27 mouse cellular contexts compared by ENCODE assay signal in the genomic region with DNA sequence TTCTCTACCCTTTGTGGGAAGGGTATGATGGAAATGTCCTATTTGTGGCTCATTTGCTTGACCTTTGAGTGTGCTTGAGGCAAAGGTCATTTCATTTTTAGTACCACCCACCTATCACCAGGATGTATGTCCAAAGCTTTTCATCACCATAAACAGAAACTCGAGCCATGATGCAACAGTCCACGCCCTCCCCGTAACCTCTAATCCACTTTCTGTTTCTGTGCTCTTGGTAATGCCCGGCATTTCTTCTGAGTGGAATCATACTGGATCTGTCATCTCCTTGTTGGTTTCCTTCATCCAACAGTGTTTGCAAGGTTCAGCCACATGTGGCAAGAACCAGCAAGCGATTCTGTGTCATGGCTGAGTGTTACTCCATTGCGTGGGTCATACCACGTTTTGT. TPM values are rescaled to one million over a fixed set of nuclear protein-coding genes. Genes with fewer than 3 reads are reported as not detected.
A peak's percentile ranks its signal among the peaks of the same experiment; 100 is the strongest.
DNase-seq lines count a peak whose midpoint lies in the region; ATAC-seq and TF ChIP-seq lines count a peak whose summit lies in the region.
"Had no signal": no experiment of that assay in that cellular context is flagged by ENCODE, and none has a peak within 500 bp of the region (broad histone marks: within the 10 kb centered on the region; RNA-seq: fewer than 3 reads in every experiment).

No protein-coding gene starts in this region.

- H3K27ac ChIP-seq in liver, embryonic 16.5 days (ENCODE audit: low read length): no peak overlapping the region
- no peak overlapping the region for H3K27ac ChIP-seq in liver, embryonic 11.5 days (ENCODE audit: low read depth, low read length)
- no peak overlapping the region for H3K27ac ChIP-seq in neural tube, embryonic 11.5 days (ENCODE audit: low read depth, low read length)
- H3K27ac ChIP-seq in neural tube, embryonic 15.5 days (replicated peaks): no peak overlapping the region
- no peak overlapping the region for H3K27ac ChIP-seq in intestine, postnatal 0 days (ENCODE audit: low read depth, low read length)
- no peak overlapping the region for H3K27ac ChIP-seq in thymus, adult 2 months (ENCODE audit: control insufficient read depth, insufficient read depth, low read length)
- H3K27ac ChIP-seq: embryonic facial prominence, embryonic 15.5 days; hindbrain, embryonic 12.5 days; limb, embryonic 10.5 days; liver, embryonic 14.5 days; midbrain, embryonic 15.5 days had no signal

- H3K4me3 ChIP-seq in liver, embryonic 16.5 days (ENCODE audit: low read depth, low read length): no peak overlapping the region
- no peak overlapping the region for H3K4me3 ChIP-seq in liver, embryonic 11.5 days (ENCODE audit: low read depth, low read length)
- H3K4me3 ChIP-seq in neural tube, embryonic 11.5 days (ENCODE audit: low read depth, low read length): no peak overlapping the region
- no peak overlapping the region for H3K4me3 ChIP-seq in neural tube, embryonic 15.5 days (replicated peaks)
- H3K4me3 ChIP-seq in intestine, postnatal 0 days (ENCODE audit: low read depth, low read length): no peak overlapping the region
- H3K4me3 ChIP-seq in thymus, adult 2 months (ENCODE audit: control insufficient read depth, insufficient read depth, low read length): no peak overlapping the region
- H3K4me3 ChIP-seq: embryonic facial prominence, embryonic 15.5 days; hindbrain, embryonic 12.5 days; limb, embryonic 10.5 days; megakaryocyte, embryonic 14.5 days; midbrain, embryonic 15.5 days had no signal

- DNase-seq in liver, embryonic 11.5 days (ENCODE audit: low spot score): no peak
- peak; percentile 5 for DNase-seq in neural tube, embryonic 11.5 days (ENCODE audit: low spot score)
- DNase-seq in thymus, postnatal 14 days: no peak
- DNase-seq in thymus, adult 2 months: no peak
- DNase-seq in right cerebral cortex, postnatal 25 days: no peak
- DNase-seq: adrenal gland, postnatal 25 days; cerebellum, adult 11 months; cerebellum, postnatal 14 days; gastrocnemius, postnatal 36 days; heart, postnatal 10 days; kidney, postnatal 4 days; layer of hippocampus, adult 9-11 months; spleen, adult 18-20 months had no signal

- TF ChIP-seq POLR2A in thymus, adult 2 months (IDR thresholded peaks at IDR 0.05; ENCODE audit: control insufficient read depth, extremely low read depth, insufficient read depth, low read length, poor library complexity): no peak

- WGBS in liver, embryonic 16.5 days (ENCODE audit: insufficient replicate concordance): 65% methylated on average over 7 of the region's 7 CpGs
- 81% methylated on average over 7 of the region's 7 CpGs for WGBS in liver, embryonic 11.5 days
- WGBS in neural tube, embryonic 11.5 days: 84% methylated on average over 7 of the region's 7 CpGs
- 95% methylated on average over 7 of the region's 7 CpGs for WGBS in neural tube, embryonic 15.5 days
- 51% methylated on average over 7 of the region's 7 CpGs for whole genome bisulfite sequencing in intestine, postnatal 0 days
- 90% methylated on average over 7 of the region's 7 CpGs for WGBS in thymus, adult 2 months

- H3K27me3 ChIP-seq in liver, embryonic 16.5 days (ENCODE audit: control insufficient read depth, insufficient read depth, low read depth, low read length): no peaks in the 10 kb centered on the region
- no peaks in the 10 kb centered on the region for H3K27me3 ChIP-seq in liver, embryonic 11.5 days (replicated peaks; ENCODE audit: control insufficient read depth, insufficient read depth, low read length)
- H3K27me3 ChIP-seq in neural tube, embryonic 11.5 days (ENCODE audit: control insufficient read depth, insufficient read depth, low read length): no peaks in the 10 kb centered on the region
- no peaks in the 10 kb centered on the region for H3K27me3 ChIP-seq in neural tube, embryonic 15.5 days (replicated peaks)
- H3K27me3 ChIP-seq in intestine, postnatal 0 days (replicated peaks; ENCODE audit: control insufficient read depth, insufficient read depth, low read length): no peaks in the 10 kb centered on the region
- no peaks in the 10 kb centered on the region for H3K27me3 ChIP-seq in thymus, adult 2 months (ENCODE audit: control insufficient read depth, insufficient read depth, low read length)
- H3K27me3 ChIP-seq: embryonic facial prominence, embryonic 15.5 days; hindbrain, embryonic 12.5 days; midbrain, embryonic 15.5 days; Patski had no signal

- no peak overlapping the region for H3K9ac ChIP-seq in liver, embryonic 16.5 days (ENCODE audit: low read depth, low read length)
- no peak overlapping the region for H3K9ac ChIP-seq in liver, embryonic 11.5 days (ENCODE audit: low read depth, low read length)
- no peak overlapping the region for H3K9ac ChIP-seq in neural tube, embryonic 11.5 days (ENCODE audit: low read length)
- no peak overlapping the region for H3K9ac ChIP-seq in neural tube, embryonic 15.5 days (replicated peaks)
- no peak overlapping the region for H3K9ac ChIP-seq in intestine, postnatal 0 days (ENCODE audit: low read depth, low read length)
- H3K9ac ChIP-seq: embryonic facial prominence, embryonic 15.5 days; hindbrain, embryonic 12.5 days; liver, embryonic 14.5 days; midbrain, embryonic 15.5 days had no signal

- H3K9me3 ChIP-seq in liver, embryonic 16.5 days (replicated peaks; ENCODE audit: control insufficient read depth, low read length): no peaks in the 10 kb centered on the region
- H3K9me3 ChIP-seq in liver, embryonic 11.5 days (ENCODE audit: control insufficient read depth, low read length): no peaks in the 10 kb centered on the region
- no peaks in the 10 kb centered on the region for H3K9me3 ChIP-seq in neural tube, embryonic 11.5 days (ENCODE audit: control insufficient read depth, low read length)
- H3K9me3 ChIP-seq in neural tube, embryonic 15.5 days (replicated peaks): no peaks in the 10 kb centered on the region
- no peaks in the 10 kb centered on the region for H3K9me3 ChIP-seq in intestine, postnatal 0 days (ENCODE audit: control insufficient read depth)
- H3K9me3 ChIP-seq: embryonic facial prominence, embryonic 15.5 days; hindbrain, embryonic 12.5 days; limb, embryonic 10.5 days; megakaryocyte, embryonic 14.5 days; midbrain, embryonic 15.5 days had no signal

- TF ChIP-seq CTCF in intestine, postnatal 0 days (IDR thresholded peaks at IDR 0.05; ENCODE audit: low read depth): no peak
- no peak for TF ChIP-seq CTCF in thymus, adult 2 months (IDR thresholded peaks at IDR 0.05; ENCODE audit: borderline replicate concordance, control insufficient read depth, extremely low read depth, insufficient read depth, low read length, poor library complexity)

- H3K4me2 ChIP-seq in liver, embryonic 16.5 days (ENCODE audit: low read depth, low read length): no peak overlapping the region
- no peak overlapping the region for H3K4me2 ChIP-seq in liver, embryonic 11.5 days
- H3K4me2 ChIP-seq in neural tube, embryonic 11.5 days (ENCODE audit: low read depth): no peak overlapping the region
- no peak overlapping the region for H3K4me2 ChIP-seq in neural tube, embryonic 15.5 days
- H3K4me2 ChIP-seq in intestine, postnatal 0 days (replicated peaks; ENCODE audit: low read depth): peak overlapping the region; percentile 24; the same call in 1 of the 2 replicates
- H3K4me2 ChIP-seq: embryonic facial prominence, embryonic 15.5 days; heart, embryonic 11.5 days; hindbrain, embryonic 12.5 days; midbrain, embryonic 15.5 days had no signal

- H3K4me1 ChIP-seq in liver, embryonic 16.5 days (ENCODE audit: control insufficient read depth, low read depth, low read length): peaks cover 5% of the 10 kb centered on the region; the same call in 1 of the 2 replicates
- H3K4me1 ChIP-seq in liver, embryonic 11.5 days (replicated peaks; ENCODE audit: control insufficient read depth, insufficient read depth, low read length): peaks cover 15% of the 10 kb centered on the region
- no peaks in the 10 kb centered on the region for H3K4me1 ChIP-seq in neural tube, embryonic 11.5 days (ENCODE audit: control insufficient read depth, insufficient read depth, low read length)
- H3K4me1 ChIP-seq in neural tube, embryonic 15.5 days: no peaks in the 10 kb centered on the region
- no peaks in the 10 kb centered on the region for H3K4me1 ChIP-seq in intestine, postnatal 0 days (replicated peaks; ENCODE audit: control insufficient read depth, insufficient read depth, low read length)
- H3K4me1 ChIP-seq in thymus, adult 2 months (replicated peaks; ENCODE audit: control insufficient read depth, insufficient read depth, low read length): 0 out of 2 replicates have a peak, but pooled peaks cover 3% of the 10 kb centered on the region
- H3K4me1 ChIP-seq: embryonic facial prominence, embryonic 15.5 days; hindbrain, embryonic 12.5 days; limb, embryonic 10.5 days; midbrain, embryonic 15.5 days had no signal

- H3K36me3 ChIP-seq in liver, embryonic 16.5 days (ENCODE audit: control insufficient read depth, insufficient read depth): no peaks in the 10 kb centered on the region
- no peaks in the 10 kb centered on the region for H3K36me3 ChIP-seq in liver, embryonic 11.5 days (ENCODE audit: control insufficient read depth, insufficient read depth, low read length)
- no peaks in the 10 kb centered on the region for H3K36me3 ChIP-seq in neural tube, embryonic 11.5 days (ENCODE audit: control insufficient read depth, insufficient read depth, low read length)
- H3K36me3 ChIP-seq in neural tube, embryonic 15.5 days: no peaks in the 10 kb centered on the region
- no peaks in the 10 kb centered on the region for H3K36me3 ChIP-seq in intestine, postnatal 0 days (ENCODE audit: control insufficient read depth, insufficient read depth)
- H3K36me3 ChIP-seq in thymus, adult 2 months (ENCODE audit: control insufficient read depth, insufficient read depth, low read length): no peaks in the 10 kb centered on the region
- H3K36me3 ChIP-seq: embryonic facial prominence, embryonic 15.5 days; hindbrain, embryonic 12.5 days; limb, embryonic 10.5 days; midbrain, embryonic 15.5 days had no signal

- 0 out of 2 replicates have a peak, but pooled peaks have one; percentile 41 for ATAC-seq in liver, embryonic 16.5 days (ENCODE audit: low read depth)
- no peak for ATAC-seq in liver, embryonic 11.5 days (replicated peaks; ENCODE audit: low FRiP score)
- ATAC-seq in neural tube, embryonic 11.5 days (ENCODE audit: insufficient read depth, low FRiP score, low TSS enrichment): no peak
- ATAC-seq in neural tube, embryonic 15.5 days (ENCODE audit: low FRiP score): no peak
- ATAC-seq in intestine, postnatal 0 days: peak; percentile 63; the same call in 1 of the 2 replicates
- ATAC-seq: forebrain, embryonic 16.5 days; inflammation-experienced regulatory T-cells, adult 6 months; midbrain, embryonic 15.5 days; Patski had no signal

RNA-seq across cellular contexts. Expression of gene Kcnk5, which starts 32.5 kb away (rescaled TPM):
- polyA plus RNA-seq in liver, embryonic 16.5 days (2015; fragmentation: Nextera tagmentation; extraction: Ambion mirVana): 4.7 and 5.1 TPM in 2 replicates
- 9.6 and 10.1 TPM in 2 replicates for polyA plus RNA-seq in liver, embryonic 11.5 days (2014; fragmentation: Nextera tagmentation; extraction: Ambion mirVana)
- 8.8 and 9.1 TPM in 2 replicates for polyA plus RNA-seq in neural tube, embryonic 11.5 days (2014; fragmentation: Nextera tagmentation; extraction: Ambion mirVana)
- polyA plus RNA-seq in neural tube, embryonic 15.5 days (2015; fragmentation: Nextera tagmentation; extraction: Ambion mirVana): 1.5 and 4.2 TPM in 2 replicates
- 10.0 and 10.9 TPM in 2 replicates for polyA plus RNA-seq in intestine, postnatal 0 days (2015; fragmentation: Nextera tagmentation; extraction: Ambion mirVana)
- 6.1 and 6.7 TPM in 2 replicates for polyA plus RNA-seq in thymus, adult 2 months (2012; rRNA removed)

RNA-seq across cellular contexts. Expression of gene Kcnk16, which starts 54.9 kb away (rescaled TPM):
- 10.6 and 11.3 TPM in 2 replicates for polyA plus RNA-seq in liver, embryonic 16.5 days (2015; fragmentation: Nextera tagmentation; extraction: Ambion mirVana)
- 1.9 and 2.2 TPM in 2 replicates for polyA plus RNA-seq in liver, embryonic 11.5 days (2014; fragmentation: Nextera tagmentation; extraction: Ambion mirVana)
- polyA plus RNA-seq in neural tube, embryonic 11.5 days (2014; fragmentation: Nextera tagmentation; extraction: Ambion mirVana): not detected in 2 replicates
- 0.19 TPM in 1 of 2 replicates, not detected in the other for polyA plus RNA-seq in neural tube, embryonic 15.5 days (2015; fragmentation: Nextera tagmentation; extraction: Ambion mirVana)
- 0.68 and 1.1 TPM in 2 replicates for polyA plus RNA-seq in intestine, postnatal 0 days (2015; fragmentation: Nextera tagmentation; extraction: Ambion mirVana)
- 0.40 and 0.43 TPM in 2 replicates for polyA plus RNA-seq in thymus, adult 2 months (2012; rRNA removed)
- polyA plus RNA-seq: forebrain, embryonic 16.5 days; heart, embryonic 11.5 days; hindbrain, embryonic 12.5 days; inflammation-experienced regulatory T-cells, adult 6 months; kidney, embryonic 14.5 days; limb, embryonic 10.5 days; midbrain, embryonic 15.5 days; Patski had no signal

Comparison
In these comparisons a context has a peak if more than half of its experiments do, and no peak if none do; other contexts are left out.
1. ATAC-seq: peak in liver, embryonic 16.5 days (single experiment) and intestine, postnatal 0 days (single experiment); none in liver, embryonic 11.5 days (single experiment), neural tube, embryonic 11.5 days (single experiment) and neural tube, embryonic 15.5 days (single experiment).